Mouse (Mus musculus) telencephalon, adult 2 months (tissue): ENCODE measurements around the gene Ncbp1.
"Not testable (repeated sequence)": the region's sequence is repeated elsewhere in the genome, so short reads cannot be mapped to it uniquely, and the experiment has no call there.

Experiments
- DNase-seq: peaks from one replicate; pipeline ENCODE4 v3.0.0-alpha.2; 2011; ENCODE audit warnings: low read depth, low spot score

Ncbp1 gene

GRCm38 (mm10) chr4:46129311-46130004 is 9.0 kb upstream of the Ncbp1 start:
- DNase-seq = no peak

GRCm38 (mm10) chr4:46130221-46130620 is 8.2 kb upstream of the Ncbp1 start:
- no peak for DNase-seq

GRCm38 (mm10) chr4:46131791-46132190 is 6.6 kb upstream of the Ncbp1 start:
- peak; percentile 18 for DNase-seq

- peak; percentile 22 for DNase-seq
These were observed 655 bp upstream of the Ncbp1 start for GRCm38 (mm10) chr4:46137629-46138286.

GRCm38 (mm10) chr4:46144323-46144722 is 5.9 kb downstream of the Ncbp1 start:
- DNase-seq = no peak

- peak; percentile 41 for DNase-seq
These were observed 8.5 kb downstream of the Ncbp1 start for GRCm38 (mm10) chr4:46146881-46147280.

- DNase-seq = no peak
These were observed 13.6 kb downstream of the Ncbp1 start for GRCm38 (mm10) chr4:46151903-46152544.

GRCm38 (mm10) chr4:46164027-46164426 is 25.6 kb downstream of the Ncbp1 start:
- DNase-seq = no peak

GRCm38 (mm10) chr4:46165831-46166230 is 27.4 kb downstream of the Ncbp1 start:
- no peak for DNase-seq

- no peak for DNase-seq
These were observed 33.3 kb downstream of the Ncbp1 start for GRCm38 (mm10) chr4:46171761-46172160.

- DNase-seq = no peak
These were observed 37.9 kb downstream of the Ncbp1 start for GRCm38 (mm10) chr4:46176313-46176712.

- no peak for DNase-seq
These were observed 38.6 kb downstream of the Ncbp1 start for GRCm38 (mm10) chr4:46177018-46177417.

GRCm38 (mm10) chr4:46177496-46177895 is 39.1 kb downstream of the Ncbp1 start:
- no peak for DNase-seq

- DNase-seq = no peak
These were observed 42.8 kb downstream of the Ncbp1 start for GRCm38 (mm10) chr4:46181168-46181567.

- DNase-seq = no peak
These were observed 43.8 kb downstream of the Ncbp1 start for GRCm38 (mm10) chr4:46182181-46182580.

- DNase-seq = no peak
These were observed 47.0 kb downstream of the Ncbp1 start for GRCm38 (mm10) chr4:46185423-46185822.

- DNase-seq = no peak
These were observed 47.5 kb downstream of the Ncbp1 start for GRCm38 (mm10) chr4:46185890-46186289.

GRCm38 (mm10) chr4:46186466-46186865 is 48.1 kb downstream of the Ncbp1 start:
- no peak for DNase-seq

GRCm38 (mm10) chr4:46192011-46192410 is 53.6 kb downstream of the Ncbp1 start:
- DNase-seq = not testable (repeated sequence)

- peak; percentile 97 for DNase-seq
These were observed 57.5 kb downstream of the Ncbp1 start, which contains the start of gene Xpa for GRCm38 (mm10) chr4:46195781-46196487. Gene Xpa, minus strand, starts transcription at chr4:46196311.

GRCm38 (mm10) chr4:46196513-46196912 is 58.1 kb downstream of the Ncbp1 start:
- peak; percentile 73 for DNase-seq

- no peak for DNase-seq
These were observed 59.7 kb downstream of the Ncbp1 start for GRCm38 (mm10) chr4:46198064-46198463.
